Mouse (Mus musculus) embryo, embryonic 10.5 days (tissue): Measurements from ENCODE around the gene Tmem107.
A peak's percentile ranks its signal among the peaks of the same experiment; 100 is the strongest.
"Not testable (repeated sequence)": the region's sequence is repeated elsewhere in the genome, so short reads cannot be mapped to it uniquely, and the experiment has no call there.

Source experiments
- DNase-seq: peaks from one replicate; pipeline ENCODE4 v3.0.0-alpha.2; 2015; ENCODE audit warnings: low spot score

The Tmem107 gene

DNA sequence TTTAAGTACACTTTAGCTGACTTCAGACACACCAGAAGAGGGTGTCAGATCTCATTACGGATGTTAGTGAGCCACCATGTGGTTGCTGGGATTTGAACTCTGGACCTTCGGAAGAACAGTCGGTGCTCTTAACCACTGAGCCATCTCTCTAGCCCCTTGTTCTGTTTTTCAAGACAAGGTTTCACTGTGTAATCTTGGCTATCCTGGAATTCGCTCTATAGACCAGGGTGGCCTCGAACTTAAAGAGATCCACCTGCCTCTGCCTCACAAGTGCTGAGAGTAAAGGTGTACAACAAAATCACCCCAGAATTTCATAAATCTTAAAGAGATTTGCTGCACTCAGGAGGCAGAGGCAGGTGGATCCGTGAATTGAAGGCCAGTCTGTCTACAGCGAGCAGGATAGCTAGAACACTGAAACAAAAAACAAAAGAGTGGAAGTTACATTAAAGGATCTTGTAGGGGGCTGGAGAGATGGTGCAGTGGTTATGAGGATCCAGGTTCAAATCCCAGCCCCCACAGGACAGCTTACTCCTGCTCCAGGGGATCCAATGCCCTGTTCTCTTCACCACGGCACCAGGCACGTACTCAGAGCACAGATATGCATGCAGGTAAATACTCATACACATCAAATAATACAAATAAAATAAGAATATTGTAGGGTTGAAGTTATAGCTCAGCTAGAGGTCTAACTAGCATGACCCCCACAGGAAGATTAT is 5.3 kb downstream of the Tmem107 start:
- DNase-seq = peak; percentile 71

DNA sequence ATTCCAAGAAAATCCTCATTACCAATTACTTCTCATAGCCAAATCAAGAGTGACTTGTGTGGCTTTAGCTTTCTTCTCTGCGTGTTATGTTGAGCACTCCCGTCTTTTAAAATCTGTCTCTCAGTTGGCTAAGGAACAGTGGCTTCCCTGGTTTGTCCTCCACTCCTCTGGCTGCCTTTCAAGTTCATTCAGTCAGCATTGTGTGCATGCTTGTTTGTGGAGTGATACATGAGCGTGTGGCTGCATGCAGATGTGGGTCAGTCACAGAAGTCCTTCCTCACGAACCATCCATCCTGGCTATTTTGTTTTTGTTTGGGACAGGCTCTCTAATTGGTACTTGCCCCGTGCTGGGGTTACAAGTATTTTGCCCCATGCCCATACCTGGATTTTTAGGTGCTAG is 6.0 kb downstream of the Tmem107 start:
- no peak for DNase-seq

DNA sequence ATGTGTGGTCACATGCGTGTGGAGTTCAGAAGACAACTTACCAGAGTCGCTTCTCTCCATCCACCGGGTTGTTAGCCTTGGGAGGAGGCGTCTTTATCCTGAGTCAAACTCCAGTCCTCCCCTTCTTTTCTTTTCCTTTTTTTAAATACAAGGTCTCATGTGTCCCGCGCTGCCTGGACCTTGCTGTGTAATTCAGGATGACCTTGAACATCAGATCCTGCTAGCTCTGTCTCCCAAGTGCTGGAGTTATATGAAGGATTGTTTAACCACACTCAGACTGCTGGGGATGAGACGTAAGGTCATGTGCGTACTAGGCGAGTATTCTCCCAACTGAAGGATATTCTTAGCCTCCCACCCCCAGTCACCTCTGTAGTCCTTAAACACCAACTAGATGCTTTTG is 6.7 kb downstream of the Tmem107 start:
- DNase-seq = no peak

DNA sequence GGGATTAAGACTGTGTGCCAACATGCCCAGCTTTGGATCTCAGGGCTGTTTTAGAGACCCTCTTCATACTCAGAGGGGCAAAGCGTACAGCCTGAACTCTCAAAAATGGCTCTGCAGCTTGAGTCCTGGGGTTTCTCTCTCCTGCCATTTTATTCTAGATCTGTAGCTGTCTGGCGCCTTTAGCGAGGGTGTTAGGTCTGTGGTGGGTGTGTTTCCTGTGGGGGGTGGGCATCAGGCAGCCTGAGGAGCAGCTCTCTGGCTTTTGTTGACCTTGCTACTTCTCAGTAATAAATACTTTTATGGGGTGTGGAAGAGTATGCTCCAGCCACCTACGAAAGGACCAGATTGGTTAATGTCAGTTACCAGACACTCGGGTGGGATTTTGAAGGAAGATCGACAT is 7.4 kb downstream of the Tmem107 start:
- no peak for DNase-seq

DNA sequence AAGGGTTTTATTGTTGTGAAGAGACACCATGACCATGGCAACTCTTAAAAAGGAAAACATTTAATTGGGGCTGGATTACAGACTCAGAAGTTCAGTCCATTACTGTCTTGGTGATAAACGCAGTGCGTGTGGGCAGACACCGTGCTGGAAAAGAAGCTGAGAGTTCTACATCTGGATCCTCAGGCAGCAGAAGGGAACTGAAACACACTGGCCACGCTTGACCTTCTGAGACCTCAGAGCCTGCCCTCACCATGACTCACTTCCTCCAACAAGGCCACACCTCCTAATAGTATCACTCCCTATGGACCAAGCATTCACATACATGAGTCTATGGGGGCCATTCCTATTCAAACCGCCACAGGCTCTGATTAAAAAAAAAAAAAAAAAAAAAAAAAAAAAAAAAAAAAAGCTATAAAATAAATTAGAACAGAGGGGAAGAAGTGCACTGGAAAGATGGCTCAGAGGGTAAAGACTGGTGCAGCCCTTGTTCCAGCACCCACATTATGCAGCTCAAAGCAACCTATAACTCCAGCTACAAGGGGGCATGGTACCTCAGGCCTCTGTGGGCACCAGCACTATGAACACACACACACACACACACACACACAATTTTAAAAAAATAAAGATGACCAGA is 8.3 kb downstream of the Tmem107 start:
- peak; percentile 35 for DNase-seq

DNA sequence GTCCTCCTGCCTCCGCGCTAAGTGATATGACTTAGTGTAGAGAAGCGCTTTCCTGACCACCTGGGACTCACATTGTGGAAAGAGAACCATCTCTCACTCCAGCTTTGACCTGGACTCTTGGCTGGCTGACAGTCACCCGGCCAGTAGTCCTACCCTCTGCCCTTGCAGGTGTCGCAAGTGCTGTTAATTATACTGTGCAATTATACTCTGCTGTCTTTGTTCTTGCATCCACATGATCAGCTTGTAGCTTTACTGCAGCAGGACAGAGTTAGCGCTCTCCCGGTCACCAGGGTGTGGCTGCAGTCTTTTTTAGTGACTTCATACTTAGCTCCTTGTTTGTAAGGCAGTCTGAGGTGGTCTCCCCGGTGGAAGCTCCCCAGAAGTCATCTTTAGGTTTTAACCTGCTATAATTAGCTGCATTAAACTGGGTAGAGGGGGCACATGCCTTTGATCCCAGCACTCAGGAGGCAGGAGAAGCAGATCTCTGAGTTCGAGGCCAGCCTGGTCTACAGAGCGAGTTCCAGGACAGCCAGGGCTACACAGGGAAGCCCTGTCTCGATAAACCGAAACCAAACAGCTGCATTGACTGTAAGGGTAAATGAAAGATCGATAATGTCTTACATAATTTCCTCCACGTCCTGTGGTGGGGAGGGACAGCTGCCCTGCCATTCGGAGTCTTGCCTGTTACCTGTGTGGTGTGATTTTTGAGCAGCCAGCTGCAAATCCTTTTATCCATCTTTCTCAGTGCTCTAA is 9.7 kb downstream of the Tmem107 start:
- no peak for DNase-seq

DNA sequence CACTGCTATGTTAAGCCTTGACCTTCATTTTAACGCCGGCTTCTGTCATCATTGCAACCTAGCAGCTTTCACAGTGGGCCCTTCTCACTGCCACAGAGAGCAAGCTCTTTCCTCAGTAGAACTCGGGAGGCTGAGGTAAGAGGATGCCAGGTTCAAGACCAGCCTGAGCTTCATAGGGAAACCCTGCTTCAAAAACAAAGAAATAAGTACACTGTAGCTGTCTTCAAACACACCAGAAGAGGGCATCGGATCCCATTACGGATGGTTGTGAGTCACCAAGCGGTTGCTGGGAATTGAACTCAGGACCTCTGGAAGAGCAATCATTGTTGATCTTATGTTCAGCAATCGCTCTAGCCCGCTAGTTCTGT is 10.2 kb downstream of the Tmem107 start:
- DNase-seq = no peak

DNA sequence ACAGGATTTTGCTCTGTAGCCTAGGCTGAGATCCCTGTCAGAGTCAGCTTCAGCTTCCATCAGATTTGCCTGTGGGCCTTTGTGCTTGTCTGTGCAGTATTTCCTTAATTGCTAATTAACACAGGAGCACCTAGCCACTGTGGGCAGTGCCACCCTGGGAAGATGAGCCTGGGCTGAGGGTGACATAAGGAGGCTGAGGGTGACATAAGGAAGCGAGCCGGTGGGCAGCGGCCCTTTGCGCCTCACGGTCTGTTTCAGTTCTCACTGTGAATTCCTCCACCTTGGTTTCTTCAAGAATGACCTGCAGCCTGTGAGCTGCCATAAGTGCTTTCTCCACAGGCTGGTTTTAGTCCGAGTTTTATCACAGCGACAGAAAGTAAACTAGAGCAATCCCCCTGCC is 11.0 kb downstream of the Tmem107 start:
- DNase-seq = no peak

DNA sequence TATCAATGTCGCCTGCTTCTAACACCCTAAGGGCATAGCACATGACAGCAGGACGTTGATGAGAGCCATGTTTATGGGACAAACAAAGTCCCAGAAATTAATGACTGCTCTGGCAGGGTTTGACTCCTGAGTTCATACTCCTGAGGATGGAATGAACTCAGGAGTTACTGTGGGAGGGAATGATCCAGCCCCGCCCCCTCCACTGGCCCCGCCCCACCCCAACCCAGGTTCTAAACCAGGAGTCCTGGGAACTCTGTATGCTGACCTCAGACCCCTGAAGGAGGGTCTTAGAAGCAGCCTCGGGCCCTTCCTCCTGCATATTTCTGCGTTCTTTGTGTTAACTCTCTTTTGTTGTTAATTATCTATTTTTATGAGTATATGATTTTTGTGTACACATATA is 15.0 kb downstream of the Tmem107 start:
- no peak for DNase-seq

DNA sequence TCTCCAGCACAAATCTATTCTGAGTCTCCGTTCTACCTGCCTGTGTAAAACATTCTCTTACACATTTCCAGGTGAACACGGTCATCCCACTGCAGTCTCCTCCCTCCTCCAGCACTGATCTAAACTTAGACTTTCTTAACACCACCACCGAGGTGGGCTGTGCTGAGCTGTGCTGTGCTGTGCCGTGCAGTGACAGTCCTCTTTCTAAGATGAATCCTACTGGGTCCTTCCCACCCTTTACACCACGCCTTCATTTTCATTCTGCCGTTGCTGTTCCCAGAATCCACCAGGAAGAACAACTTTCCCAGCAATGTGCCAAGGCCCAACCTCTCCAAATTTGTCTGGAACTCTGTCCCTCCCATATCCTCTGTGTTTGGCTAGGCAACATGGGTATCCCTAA is 15.8 kb downstream of the Tmem107 start:
- DNase-seq = no peak

DNA sequence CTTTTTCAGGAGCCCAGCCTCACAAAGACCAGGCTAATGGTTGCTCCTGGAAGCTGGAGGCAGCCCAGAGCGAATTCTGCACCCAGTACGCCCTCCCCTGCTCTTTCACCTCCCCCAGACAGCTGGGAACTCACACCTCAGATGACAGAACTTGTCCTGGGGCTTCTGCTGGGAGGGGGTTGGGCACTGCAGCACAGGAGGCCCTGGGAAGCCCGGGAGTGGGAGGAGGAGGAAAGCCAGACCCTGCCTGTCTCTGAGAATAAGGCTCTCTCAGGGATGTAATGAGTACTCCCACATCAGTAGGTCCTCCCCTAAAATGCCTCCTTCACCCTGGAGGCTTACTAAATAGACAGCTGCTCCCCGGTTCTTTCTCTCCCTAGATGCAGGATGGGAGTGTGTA is 16.5 kb downstream of the Tmem107 start:
- DNase-seq = no peak

DNA sequence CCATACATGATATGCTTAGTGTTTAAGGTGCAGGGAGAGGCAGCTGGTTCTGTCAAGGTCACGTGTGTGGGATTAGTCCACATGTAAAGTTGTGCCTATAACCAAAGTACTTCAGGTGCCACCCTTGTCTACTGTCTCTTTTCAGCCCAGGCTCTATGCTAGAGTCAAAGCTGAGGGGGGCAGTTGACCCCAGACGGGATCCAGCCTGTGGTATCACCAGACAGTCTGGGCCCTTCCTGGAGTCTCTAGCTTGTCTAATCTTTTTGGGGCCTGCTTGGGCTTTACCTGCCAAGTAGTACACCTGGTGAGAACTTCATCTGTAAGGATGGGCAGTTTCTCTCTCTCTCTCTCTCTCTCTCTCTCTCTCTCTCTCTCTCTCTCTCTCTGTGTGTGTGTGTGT is 17.0 kb downstream of the Tmem107 start:
- DNase-seq = no peak

DNA sequence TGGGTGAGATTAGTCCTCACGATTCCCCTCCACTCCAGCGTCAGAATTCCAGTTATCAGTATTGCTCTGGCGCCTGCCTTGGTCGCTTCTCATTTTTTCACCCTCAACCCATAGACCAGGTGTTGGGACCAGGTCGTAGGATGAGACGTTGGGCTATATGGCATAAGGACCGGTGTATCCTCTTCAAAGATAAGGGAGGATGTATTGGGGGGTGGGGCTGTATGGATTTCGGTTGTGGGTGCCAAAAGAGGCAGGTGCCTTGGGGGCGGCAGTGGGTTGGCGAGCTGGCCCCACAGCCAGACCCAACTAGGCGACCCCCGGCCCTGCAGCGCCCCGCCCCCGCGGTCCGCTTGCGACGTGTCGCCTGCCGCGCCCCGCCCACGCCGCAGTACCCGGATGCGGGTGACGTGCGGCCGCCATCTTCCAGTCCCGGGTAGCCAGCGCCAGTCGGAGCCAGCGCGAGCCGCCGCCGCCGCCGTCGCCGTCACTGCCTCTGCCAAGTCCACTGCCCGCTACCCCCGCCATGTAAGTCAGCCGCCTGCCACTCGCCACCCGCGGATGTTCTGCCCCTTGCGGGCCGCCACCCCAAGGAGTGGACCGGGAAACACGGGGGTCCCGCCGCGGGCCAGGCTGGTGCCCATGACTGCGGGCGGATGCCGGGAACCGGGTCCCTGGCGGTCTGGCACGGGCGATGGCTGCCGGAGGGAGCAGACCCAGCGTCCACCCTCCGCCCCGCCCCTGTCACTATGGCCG is 17.7 kb downstream of the Tmem107 start, which contains the start of gene Vamp2:
Gene Vamp2, plus strand, starts transcription at position 388 of the 753 bp plus-strand sequence.
- peak; percentile 94 for DNase-seq

DNA sequence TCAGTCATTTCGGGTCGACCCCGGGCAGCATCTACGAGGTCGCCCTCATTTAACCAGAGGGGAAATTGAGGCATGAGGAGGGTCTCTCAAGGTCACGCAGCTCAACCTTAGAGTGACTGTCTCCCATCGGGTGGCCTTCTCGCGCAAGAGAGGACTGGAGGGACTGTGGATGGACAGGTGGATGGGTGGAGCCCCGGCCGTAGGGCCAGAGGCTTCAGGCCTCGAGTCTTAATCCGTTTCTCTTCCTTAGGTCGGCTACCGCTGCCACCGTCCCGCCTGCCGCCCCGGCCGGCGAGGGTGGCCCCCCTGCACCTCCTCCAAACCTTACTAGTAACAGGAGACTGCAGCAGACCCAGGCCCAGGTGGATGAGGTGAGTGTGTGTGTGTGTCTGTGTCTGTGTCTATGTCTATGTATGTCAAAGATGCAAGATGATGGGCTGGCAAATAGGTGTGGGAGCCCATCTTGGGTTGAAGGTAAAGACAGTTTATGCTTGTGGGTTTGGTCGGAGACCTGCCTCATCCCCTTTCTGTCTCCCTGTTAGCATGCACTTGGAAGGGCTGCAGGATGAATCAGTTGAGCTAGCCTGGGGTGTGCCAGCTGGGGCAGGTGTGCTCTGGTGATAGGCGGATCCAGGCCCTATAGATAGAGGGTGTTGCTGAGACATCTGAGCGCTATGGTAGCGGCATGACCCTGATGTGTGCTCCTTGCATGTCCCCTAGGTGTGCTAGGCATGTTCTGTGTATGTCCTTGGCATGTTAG is 18.4 kb downstream of the Tmem107 start:
- DNase-seq = no peak

DNA sequence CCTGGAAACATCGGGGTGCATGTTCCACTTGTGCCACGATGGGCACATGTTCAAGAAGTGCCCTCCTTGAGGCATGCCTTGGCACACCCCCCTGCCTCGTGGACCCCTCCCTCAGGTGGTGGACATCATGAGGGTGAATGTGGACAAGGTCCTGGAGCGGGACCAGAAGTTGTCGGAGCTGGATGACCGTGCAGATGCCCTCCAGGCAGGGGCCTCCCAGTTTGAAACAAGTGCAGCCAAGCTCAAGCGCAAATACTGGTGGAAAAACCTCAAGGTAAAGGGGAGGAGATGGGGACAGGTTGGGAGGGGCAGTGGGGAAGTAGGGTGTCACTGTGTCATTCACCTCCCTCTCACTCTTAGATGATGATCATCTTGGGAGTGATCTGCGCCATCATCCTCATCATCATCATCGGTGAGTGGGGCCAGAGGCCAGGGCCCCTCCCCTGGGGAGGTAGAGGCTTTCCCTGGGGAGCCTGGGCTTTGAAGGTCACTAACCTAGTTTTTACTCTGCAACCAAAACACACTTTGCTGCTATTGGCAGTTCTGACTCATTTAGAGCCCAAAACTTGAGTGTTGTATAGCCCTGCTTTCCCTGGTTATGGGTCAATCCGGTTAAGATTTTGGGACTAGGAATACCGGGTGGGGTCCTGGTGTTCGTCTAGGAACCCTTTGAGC is 19.1 kb downstream of the Tmem107 start:
- no peak for DNase-seq

DNA sequence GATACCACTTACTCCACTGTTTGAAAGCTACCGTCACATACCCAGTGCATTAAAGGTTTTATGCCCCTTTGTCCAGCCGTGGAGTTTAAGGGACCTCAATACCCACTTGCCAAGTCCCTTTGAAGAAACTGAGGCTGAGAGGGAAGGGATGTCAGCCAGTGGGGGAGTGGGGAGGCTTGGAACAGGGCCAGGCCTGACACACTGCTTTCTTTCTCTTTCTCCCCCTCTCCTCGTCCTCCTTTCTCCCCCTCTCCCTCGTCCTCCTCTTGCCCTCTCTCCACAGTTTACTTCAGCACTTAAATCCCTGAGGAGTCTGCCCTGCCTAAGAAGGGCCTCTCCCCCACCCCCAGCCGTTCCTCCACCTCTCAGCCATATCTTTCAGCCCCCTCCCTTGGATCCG is 19.8 kb downstream of the Tmem107 start:
- no peak for DNase-seq

DNA sequence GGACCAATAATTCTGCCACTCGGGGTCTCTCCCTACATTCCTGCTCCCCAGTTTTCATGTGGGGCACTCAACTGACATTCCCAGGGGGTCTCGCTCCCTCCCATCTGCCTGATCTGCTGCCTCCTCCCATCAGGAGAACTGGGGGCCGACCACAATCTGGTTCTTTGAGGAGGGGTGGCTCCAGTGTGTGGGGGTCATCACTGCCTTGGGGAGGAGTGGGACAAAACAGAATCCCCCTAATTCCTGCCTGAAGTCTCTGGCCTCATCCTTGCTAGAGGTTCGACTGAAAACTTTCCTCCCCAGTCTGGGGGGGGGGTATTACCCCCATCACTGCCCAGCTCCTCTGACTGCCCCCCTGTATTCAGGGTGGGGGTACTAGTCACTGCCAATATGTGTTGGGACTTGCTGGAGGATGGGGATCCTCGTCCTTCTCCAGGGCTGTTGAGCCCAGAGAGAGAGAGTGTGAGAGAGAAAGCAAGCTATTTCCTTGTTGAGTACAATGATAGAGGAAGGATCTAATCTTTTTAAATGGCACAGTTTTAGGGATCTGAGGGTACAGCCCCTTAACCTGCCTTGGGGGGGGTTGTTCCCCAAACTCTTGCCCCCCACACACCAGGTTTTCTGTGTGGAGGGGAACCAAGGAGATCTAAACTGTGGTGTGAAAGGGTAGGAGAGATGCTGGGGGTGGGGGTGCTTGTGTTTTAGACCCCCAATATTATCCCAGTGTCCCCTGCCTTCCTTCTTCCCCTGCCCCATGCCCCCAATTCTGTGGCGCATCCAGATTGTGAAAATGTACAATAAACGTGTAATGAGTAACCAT is 21.2 kb downstream of the Tmem107 start:
- DNase-seq = no peak

DNA sequence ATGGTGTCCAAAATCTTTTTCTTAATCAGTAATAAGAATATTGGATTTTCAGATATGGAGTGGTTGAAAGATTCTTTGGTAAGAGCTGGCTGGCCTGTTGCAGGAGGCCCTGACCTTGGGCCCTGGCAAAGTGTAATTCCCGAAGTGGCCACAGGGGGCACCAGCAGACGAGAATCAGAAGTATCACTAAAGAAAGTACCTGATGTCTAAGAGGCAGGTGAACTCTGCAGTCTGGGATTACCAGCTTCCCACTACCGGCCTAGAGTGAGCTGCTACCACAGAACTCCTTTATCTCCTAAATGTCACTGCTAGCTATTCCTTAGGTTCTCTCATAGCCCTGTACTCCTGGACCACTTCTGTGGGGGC is 21.8 kb downstream of the Tmem107 start:
- DNase-seq = peak; percentile 86

DNA sequence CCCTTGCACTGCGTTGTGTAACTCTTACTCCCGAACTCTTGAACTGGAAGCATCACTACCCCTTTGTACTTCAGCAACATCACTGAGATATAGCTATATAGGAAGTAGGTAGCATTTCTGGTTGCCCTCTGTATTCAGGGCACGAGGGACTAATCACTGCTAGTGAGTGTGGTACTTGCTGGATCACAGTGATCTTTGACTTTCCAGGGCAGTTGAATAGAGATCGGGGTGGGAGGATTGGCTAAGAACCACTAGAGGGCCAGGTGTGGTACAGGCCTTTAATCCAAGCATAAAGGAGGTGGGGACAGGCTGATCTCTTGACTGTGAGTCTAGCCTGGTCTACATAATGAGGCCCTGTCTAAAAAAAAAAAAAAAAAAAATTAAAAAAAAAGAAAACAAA is 22.3 kb downstream of the Tmem107 start:
- no peak for DNase-seq

DNA sequence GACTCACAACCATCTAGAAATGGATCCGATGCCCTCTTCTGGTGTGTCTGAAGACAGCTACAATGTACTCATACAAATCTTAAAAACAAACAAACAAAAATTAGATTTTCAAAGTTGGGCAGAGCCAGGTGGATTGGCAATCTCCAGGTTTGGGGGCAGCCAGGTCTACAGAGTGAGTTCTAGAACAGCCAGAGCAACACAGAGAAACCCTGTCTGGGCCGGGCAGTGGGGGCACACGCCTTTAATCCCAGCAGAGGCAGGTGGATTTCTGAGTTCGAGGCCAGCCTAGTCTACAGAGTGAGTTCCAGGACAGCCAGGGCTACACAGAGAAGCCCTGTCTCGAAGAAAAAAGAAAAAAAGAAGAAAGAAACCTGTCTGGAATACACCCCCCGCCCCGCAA is 23.2 kb downstream of the Tmem107 start:
- DNase-seq = not testable (repeated sequence)
